Mouse (Mus musculus): ENCODE measurements at regions not wholly inside any gene's neighbourhood (a gene's known extent, or its start where the extent isn't known, plus 50 kb on each side); places are given as distances from the start of the nearest gene placed in this dataset.

GRCm38 (mm10) chr13:90513867-90514266 is 391.3 kb downstream of the Atp6ap1l start:
- TF ChIP-seq POLR2A (IDR thresholded peaks at IDR 0.05; ENCODE audit: borderline replicate concordance, extremely low read depth, low read depth, low read length) (no peak), CTCF (IDR thresholded peaks at IDR 0.05; ENCODE audit: insufficient read depth, low read length) (no peak)

All from lung, adult 2 months (tissue).